Mouse (Mus musculus): ENCODE data around the gene Cdhr5. TPM values are rescaled to one million over a fixed set of nuclear protein-coding genes. Genes with fewer than 3 reads are reported as not detected.
A peak's percentile ranks its signal among the peaks of the same experiment; 100 is the strongest.

Gene Cdhr5
- polyA plus RNA-seq, 1 experiment from 2014 or later = not detected

GRCm38 (mm10) chr7:141231551-141231950, 45.0 kb downstream of the Cdhr5 start:
- H3K4me2 ChIP-seq = no peak overlapping the region
- H3K9me3 ChIP-seq = no peaks in the 10 kb centered on the region
- H3K27ac ChIP-seq (replicated peaks) = no peak overlapping the region
- no peaks in the 10 kb centered on the region for H3K27me3 ChIP-seq
- WGBS = 94% methylated on average over 10 of the region's 10 CpGs
- no peak overlapping the region for H3K4me3 ChIP-seq
- H3K4me1 ChIP-seq (replicated peaks) = peaks cover 26% of the 10 kb centered on the region
- no peak overlapping the region for H3K9ac ChIP-seq
- H3K36me3 ChIP-seq = peaks cover 53% of the 10 kb centered on the region
- ATAC-seq (ENCODE audit: low FRiP score, low read depth) = no peak

- peaks cover 50% of the 10 kb centered on the region for H3K36me3 ChIP-seq
- no peak for ATAC-seq (ENCODE audit: low FRiP score, low read depth)
- no peaks in the 10 kb centered on the region for H3K9me3 ChIP-seq
- no peak overlapping the region for H3K4me2 ChIP-seq
- 92% methylated on average over 3 of the region's 3 CpGs for WGBS
- no peak overlapping the region for H3K9ac ChIP-seq
- peaks cover 26% of the 10 kb centered on the region for H3K4me1 ChIP-seq (replicated peaks)
- H3K4me3 ChIP-seq = no peak overlapping the region
- H3K27ac ChIP-seq (replicated peaks) = no peak overlapping the region
- H3K27me3 ChIP-seq = no peaks in the 10 kb centered on the region
Observed at GRCm38 (mm10) chr7:141231111-141231510, 45.5 kb downstream of the Cdhr5 start.

- no peak overlapping the region for H3K27ac ChIP-seq (replicated peaks)
- peaks cover 26% of the 10 kb centered on the region for H3K4me1 ChIP-seq (replicated peaks)
- WGBS = 100% methylated on average over 4 of the region's 4 CpGs
- H3K9me3 ChIP-seq = no peaks in the 10 kb centered on the region
- H3K4me3 ChIP-seq = no peak overlapping the region
- H3K36me3 ChIP-seq = peaks cover 45% of the 10 kb centered on the region
- ATAC-seq (ENCODE audit: low FRiP score, low read depth) = no peak
- H3K27me3 ChIP-seq = no peaks in the 10 kb centered on the region
- peak overlapping the region; percentile 95; the same call in 1 of the 2 replicates for H3K4me2 ChIP-seq
- H3K9ac ChIP-seq = no peak overlapping the region
Observed at GRCm38 (mm10) chr7:141230570-141230969, 46.0 kb downstream of the Cdhr5 start.

- ATAC-seq (ENCODE audit: low FRiP score, low read depth) = no peak
- Histone ChIP-seq H3K27ac (replicated peaks) (no peak overlapping the region), H3K36me3 (peaks cover 36% of the 10 kb centered on the region), H3K27me3 (no peaks in the 10 kb centered on the region), H3K4me3 (peak overlapping the region; percentile 94), H3K4me2 (peak overlapping the region; percentile 95), H3K4me1 (replicated peaks) (peaks cover 26% of the 10 kb centered on the region), H3K9ac (peak overlapping the region; percentile 94), H3K9me3 (no peaks in the 10 kb centered on the region)
- WGBS = 63% methylated on average over 6 of the region's 6 CpGs
Observed at GRCm38 (mm10) chr7:141229702-141230101, 46.9 kb downstream of the Cdhr5 start.

- H3K4me1 ChIP-seq (replicated peaks) = peaks cover 26% of the 10 kb centered on the region
- peaks cover 25% of the 10 kb centered on the region for H3K36me3 ChIP-seq
- H3K4me3 ChIP-seq = peak within 1 kb of the TSS; percentile 94
- H3K27me3 ChIP-seq = no peaks in the 10 kb centered on the region
- peak; percentile 95 for ATAC-seq (ENCODE audit: low FRiP score, low read depth)
- no peaks in the 10 kb centered on the region for H3K9me3 ChIP-seq
- peak within 1 kb of the TSS; percentile 96 for H3K27ac ChIP-seq (replicated peaks)
- peak within 1 kb of the TSS; percentile 95 for H3K4me2 ChIP-seq
- peak within 1 kb of the TSS; percentile 94 for H3K9ac ChIP-seq
- WGBS = under 1% methylated on average over 75 of the region's 76 CpGs
Observed at GRCm38 (mm10) chr7:141228279-141229067, 48.1 kb downstream of the Cdhr5 start, which contains the start of gene Phrf1. Gene Phrf1, plus strand, starts transcription at chr7:141228784.

- peak; percentile 31; the same call in 1 of the 2 replicates for ATAC-seq (ENCODE audit: low FRiP score, low read depth)
- Histone ChIP-seq H3K27ac (replicated peaks) (peak overlapping the region; percentile 96; the same call in 1 of the 2 replicates), H3K27me3 (no peaks in the 10 kb centered on the region), H3K36me3 (peaks cover 19% of the 10 kb centered on the region), H3K4me1 (replicated peaks) (peaks cover 27% of the 10 kb centered on the region), H3K4me2 (peak overlapping the region; percentile 95), H3K9ac (no peak overlapping the region), H3K4me3 (peak overlapping the region; percentile 94), H3K9me3 (no peaks in the 10 kb centered on the region)
- WGBS = 81% methylated on average over 4 of the region's 4 CpGs
Observed at GRCm38 (mm10) chr7:141227796-141228195, 48.8 kb downstream of the Cdhr5 start.

GRCm38 (mm10) chr7:141226535-141226934, 50.1 kb downstream of the Cdhr5 start:
- Histone ChIP-seq H3K36me3 (peaks cover 8% of the 10 kb centered on the region; the same call in 1 of the 2 replicates), H3K9ac (no peak overlapping the region), H3K4me2 (no peak overlapping the region), H3K27ac (replicated peaks) (no peak overlapping the region), H3K27me3 (no peaks in the 10 kb centered on the region), H3K4me1 (replicated peaks) (peaks cover 39% of the 10 kb centered on the region), H3K4me3 (no peak overlapping the region), H3K9me3 (no peaks in the 10 kb centered on the region)
- WGBS = 84% methylated on average over 6 of the region's 6 CpGs
- no peak for ATAC-seq (ENCODE audit: low FRiP score, low read depth)

- 87% methylated on average over 4 of the region's 4 CpGs for WGBS
- Histone ChIP-seq H3K27ac (replicated peaks) (peak overlapping the region; percentile 72), H3K4me1 (replicated peaks) (peaks cover 22% of the 10 kb centered on the region)
Observed at GRCm38 (mm10) chr7:141222696-141223215, 53.8 kb downstream of the Cdhr5 start.

GRCm38 (mm10) chr7:141222126-141222467, 54.5 kb downstream of the Cdhr5 start:
- no peaks in the 10 kb centered on the region for H3K36me3 ChIP-seq
- peaks cover 23% of the 10 kb centered on the region for H3K4me1 ChIP-seq (replicated peaks)
- H3K27me3 ChIP-seq = no peaks in the 10 kb centered on the region
- peak overlapping the region; percentile 72 for H3K27ac ChIP-seq (replicated peaks)
- peak overlapping the region; percentile 76 for H3K4me2 ChIP-seq
- 3% methylated on average over 8 of the region's 8 CpGs for WGBS
- peak overlapping the region; percentile 47 for H3K9ac ChIP-seq
- H3K4me3 ChIP-seq = peak overlapping the region; percentile 42
- no peak for ATAC-seq (ENCODE audit: low FRiP score, low read depth)
- H3K9me3 ChIP-seq = no peaks in the 10 kb centered on the region

More at GRCm38 (mm10) chr7:141222696-141223215, 53.8 kb downstream of the Cdhr5 start:
- Histone ChIP-seq H3K9me3 (no peaks in the 10 kb centered on the region), H3K4me3 (no peak overlapping the region), H3K9ac (no peak overlapping the region), H3K36me3 (no peaks in the 10 kb centered on the region), H3K27me3 (no peaks in the 10 kb centered on the region), H3K4me2 (peak overlapping the region; percentile 76; the same call in 1 of the 2 replicates)
- no peak for ATAC-seq (ENCODE audit: low FRiP score, low read depth)

GRCm38 (mm10) chr7:141221249-141222125, 55.1 kb downstream of the Cdhr5 start:
- no peaks in the 10 kb centered on the region for H3K36me3 ChIP-seq
- peak; percentile 97 for ATAC-seq (ENCODE audit: low FRiP score, low read depth)
- H3K27ac ChIP-seq (replicated peaks) = peak overlapping the region; percentile 72
- WGBS = 3% methylated on average over 44 of the region's 44 CpGs
- peak overlapping the region; percentile 47 for H3K9ac ChIP-seq
- peak overlapping the region; percentile 76 for H3K4me2 ChIP-seq
- peaks cover 30% of the 10 kb centered on the region for H3K4me1 ChIP-seq (replicated peaks)
- H3K9me3 ChIP-seq = no peaks in the 10 kb centered on the region
- no peaks in the 10 kb centered on the region for H3K27me3 ChIP-seq
- peak overlapping the region; percentile 42 for H3K4me3 ChIP-seq

GRCm38 (mm10) chr7:141220377-141220776, 56.2 kb downstream of the Cdhr5 start:
- H3K36me3 ChIP-seq = no peaks in the 10 kb centered on the region
- H3K4me1 ChIP-seq (replicated peaks) = peaks cover 35% of the 10 kb centered on the region
- no peak overlapping the region for H3K4me3 ChIP-seq
- H3K9ac ChIP-seq = no peak overlapping the region
- 86% methylated on average over 1 of the region's 1 CpGs for WGBS
- no peak overlapping the region for H3K27ac ChIP-seq (replicated peaks)
- H3K27me3 ChIP-seq = no peaks in the 10 kb centered on the region
- peak overlapping the region; percentile 76; the same call in 1 of the 2 replicates for H3K4me2 ChIP-seq
- no peaks in the 10 kb centered on the region for H3K9me3 ChIP-seq
- no peak for ATAC-seq (ENCODE audit: low FRiP score, low read depth)

All from hindbrain, embryonic 15.5 days (tissue).